Mouse (Mus musculus): ENCODE data around the gene Pde2a.
"Not testable (repeated sequence)": the region's sequence is repeated elsewhere in the genome, so short reads cannot be mapped to it uniquely, and the experiment has no call there.

The Pde2a gene

GRCm38 (mm10) chr7:101513655-101514054 lies 92.2 kb downstream of the Pde2a start:
- DNase-seq (ENCODE audit: low spot score) = no peak

DNA sequence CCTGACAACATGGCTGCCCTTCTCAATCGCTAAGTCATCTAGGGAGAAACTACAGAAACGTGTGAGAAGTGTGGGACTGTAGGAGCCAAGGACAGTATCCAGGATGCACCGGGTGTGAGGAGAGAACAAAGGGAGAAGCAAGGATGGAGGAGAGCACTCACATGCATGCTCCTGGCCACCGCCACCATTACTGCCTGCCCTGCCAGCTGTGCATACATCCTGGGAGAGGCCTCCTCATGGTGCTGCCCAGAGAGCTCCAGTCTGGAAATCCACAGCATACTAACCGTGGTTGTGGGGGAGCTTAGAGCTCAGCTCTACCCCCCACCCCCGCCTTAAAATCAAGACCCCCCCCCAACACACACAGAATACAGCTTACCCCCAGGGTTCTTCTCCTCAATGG lies 93.3 kb downstream of the Pde2a start:
- DNase-seq (ENCODE audit: low spot score) = no peak

DNA sequence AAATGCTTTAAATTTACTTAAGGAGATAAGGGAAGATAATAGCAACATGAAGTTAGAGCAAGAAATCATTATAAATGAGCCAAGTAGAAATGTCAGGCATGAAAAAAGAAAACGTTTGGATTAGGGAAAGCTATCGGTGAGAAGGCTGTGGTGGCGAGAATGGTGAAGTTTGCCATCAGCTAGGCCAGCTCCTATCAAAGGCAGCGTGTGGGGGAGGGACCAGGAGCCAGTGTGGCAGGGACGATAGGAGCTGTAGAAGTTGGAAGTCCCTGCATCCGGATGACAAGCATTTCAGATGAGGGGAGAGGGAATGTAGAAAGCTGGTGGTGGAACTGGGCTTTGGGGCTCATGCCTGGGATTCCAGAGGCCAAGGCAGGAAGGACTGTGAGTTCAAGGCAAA lies 93.8 kb downstream of the Pde2a start:
- DNase-seq (ENCODE audit: low spot score) = no peak

GRCm38 (mm10) chr7:101516460-101516859 lies 95.0 kb downstream of the Pde2a start:
- DNase-seq (ENCODE audit: low spot score) = no peak

DNA sequence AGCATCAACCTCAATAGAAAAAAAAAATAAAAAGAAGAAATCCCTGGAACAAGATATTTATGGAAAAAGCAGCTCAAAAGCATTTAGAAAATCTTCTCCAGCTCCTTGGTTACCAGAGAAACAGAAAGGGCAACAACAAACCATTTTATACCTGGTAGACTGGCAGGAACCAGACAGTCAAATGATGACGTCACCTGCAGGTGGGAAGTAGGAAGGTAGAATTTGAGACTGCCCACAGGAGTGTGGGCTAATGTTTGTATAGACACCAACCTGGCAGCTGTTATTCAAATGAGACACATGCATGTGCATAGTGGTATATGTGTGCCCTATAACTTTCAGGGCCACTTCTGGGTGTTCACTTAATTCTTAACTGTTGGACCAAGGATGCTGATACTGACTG lies 100.2 kb downstream of the Pde2a start:
- DNase-seq (ENCODE audit: low spot score) = no peak

- DNase-seq (ENCODE audit: low spot score) = no peak
Observed at GRCm38 (mm10) chr7:101523205-101523604, 101.7 kb downstream of the Pde2a start.

DNA sequence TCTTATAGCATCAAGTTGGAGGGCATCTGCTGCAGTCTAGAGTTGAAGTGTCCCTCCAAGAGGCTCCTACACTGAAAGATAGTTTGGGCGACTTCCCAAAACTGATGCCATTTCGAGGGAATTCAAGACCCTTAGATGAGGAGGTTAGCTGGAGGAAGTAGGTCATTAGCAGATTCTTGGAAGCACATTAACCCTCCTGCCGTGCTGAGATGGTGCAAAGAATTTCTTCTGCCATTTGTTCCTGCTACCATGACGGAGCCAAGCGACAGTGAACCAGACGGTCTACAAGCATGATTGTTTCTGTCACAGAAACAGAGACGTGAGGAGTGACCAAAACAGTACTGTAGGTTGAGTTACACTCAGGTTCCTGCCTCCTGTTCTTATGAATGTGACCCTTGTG lies 105.0 kb downstream of the Pde2a start:
- DNase-seq (ENCODE audit: low spot score) = no peak

DNA sequence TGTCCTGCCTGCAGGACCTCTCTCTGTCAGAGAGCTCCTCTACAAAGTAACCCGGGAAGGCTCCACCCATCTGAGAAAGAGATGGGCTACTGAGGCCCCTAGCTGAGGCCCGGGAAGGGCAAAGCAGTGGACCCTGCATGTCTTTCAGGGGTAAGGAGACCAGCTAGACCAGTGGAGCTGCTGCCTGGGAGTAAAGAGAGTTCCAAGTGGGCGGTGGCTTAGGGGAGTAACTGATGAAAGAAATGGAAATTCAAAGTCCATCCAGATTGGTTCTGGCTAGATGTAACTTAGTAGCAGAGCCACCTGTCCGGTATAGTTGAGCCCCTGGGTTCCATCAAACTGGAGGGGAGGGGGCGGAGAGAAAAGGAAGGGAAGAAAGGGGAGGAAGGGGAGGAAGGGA lies 112.9 kb downstream of the Pde2a start:
- no peak for DNase-seq (ENCODE audit: low spot score)

DNA sequence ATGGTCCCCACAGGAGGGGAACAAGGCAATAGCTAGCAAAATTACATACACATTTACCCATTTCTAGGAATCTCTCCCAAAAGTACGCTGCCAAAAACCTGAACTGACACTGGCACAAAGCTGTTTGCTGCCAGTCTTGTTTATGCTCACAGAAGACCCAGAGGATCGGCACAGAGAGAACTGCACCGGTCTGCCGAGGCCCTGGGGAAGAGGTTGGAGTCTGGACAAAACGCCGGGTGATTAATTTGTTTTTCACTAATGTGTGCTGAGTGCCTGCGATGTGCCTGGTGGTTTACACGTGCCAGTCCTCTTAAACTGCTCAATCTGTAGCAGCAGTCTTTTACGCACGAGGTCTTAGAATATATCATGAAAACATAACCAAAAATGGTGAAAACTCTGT lies 113.6 kb downstream of the Pde2a start:
- DNase-seq (ENCODE audit: low spot score) = no peak

- no peak for DNase-seq (ENCODE audit: low spot score)
Observed at GRCm38 (mm10) chr7:101535517-101535916, 114.0 kb downstream of the Pde2a start.

- no peak for DNase-seq (ENCODE audit: low spot score)
Observed at GRCm38 (mm10) chr7:101537541-101537940, 116.0 kb downstream of the Pde2a start.

GRCm38 (mm10) chr7:101538141-101538933 lies 116.8 kb downstream of the Pde2a start:
- peak; percentile 24 for DNase-seq (ENCODE audit: low spot score)

- no peak for DNase-seq (ENCODE audit: low spot score)
Observed at GRCm38 (mm10) chr7:101539774-101540173, 118.3 kb downstream of the Pde2a start.

GRCm38 (mm10) chr7:101540684-101541083 lies 119.2 kb downstream of the Pde2a start:
- no peak for DNase-seq (ENCODE audit: low spot score)

- peak; percentile 49 for DNase-seq (ENCODE audit: low spot score)
Observed at GRCm38 (mm10) chr7:101541132-101541531, 119.6 kb downstream of the Pde2a start.

DNA sequence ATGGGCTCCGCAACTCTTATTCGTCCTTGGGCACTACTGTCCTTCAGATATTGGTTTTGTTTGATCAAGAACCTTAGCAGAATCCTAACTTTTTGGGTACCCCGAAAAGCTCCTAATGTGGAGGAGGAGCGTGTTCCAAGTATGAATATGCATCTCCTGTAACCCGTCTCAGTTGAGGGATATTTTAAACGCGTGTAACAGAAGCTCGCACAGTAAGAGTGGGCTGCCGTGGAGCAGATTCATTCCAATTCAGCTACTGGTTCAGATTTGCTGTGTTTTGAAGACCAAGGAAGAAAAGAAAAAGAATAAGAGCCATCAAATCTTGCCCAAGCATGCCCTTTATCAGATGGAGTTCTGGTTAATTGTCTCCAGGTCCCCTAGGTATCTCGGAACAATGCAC lies 120.2 kb downstream of the Pde2a start:
- no peak for DNase-seq (ENCODE audit: low spot score)

- no peak for DNase-seq (ENCODE audit: low spot score)
Observed at GRCm38 (mm10) chr7:101547651-101548050, 126.2 kb downstream of the Pde2a start.

DNA sequence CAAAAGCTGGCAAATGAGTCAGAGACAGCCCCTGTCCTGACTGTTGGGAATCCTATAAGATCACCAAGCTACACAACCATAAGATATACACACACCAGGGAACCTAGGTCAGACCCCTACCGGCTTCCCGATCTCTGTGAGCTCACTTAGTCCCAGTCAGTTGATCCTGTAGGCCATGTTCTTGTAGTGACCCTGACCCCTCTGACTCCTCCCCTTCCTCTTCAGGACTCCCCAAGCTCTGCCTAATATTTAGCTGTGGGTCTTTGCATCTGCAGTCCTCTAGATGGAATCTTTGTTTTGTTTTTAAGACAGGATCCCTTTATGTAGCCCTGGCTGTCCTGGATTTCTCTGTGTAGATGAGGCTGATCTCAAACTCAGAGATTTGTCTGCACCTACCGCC lies 127.8 kb downstream of the Pde2a start:
- no peak for DNase-seq (ENCODE audit: low spot score)

- DNase-seq (ENCODE audit: low spot score) = no peak
Observed at GRCm38 (mm10) chr7:101550686-101551485, 129.4 kb downstream of the Pde2a start.

DNA sequence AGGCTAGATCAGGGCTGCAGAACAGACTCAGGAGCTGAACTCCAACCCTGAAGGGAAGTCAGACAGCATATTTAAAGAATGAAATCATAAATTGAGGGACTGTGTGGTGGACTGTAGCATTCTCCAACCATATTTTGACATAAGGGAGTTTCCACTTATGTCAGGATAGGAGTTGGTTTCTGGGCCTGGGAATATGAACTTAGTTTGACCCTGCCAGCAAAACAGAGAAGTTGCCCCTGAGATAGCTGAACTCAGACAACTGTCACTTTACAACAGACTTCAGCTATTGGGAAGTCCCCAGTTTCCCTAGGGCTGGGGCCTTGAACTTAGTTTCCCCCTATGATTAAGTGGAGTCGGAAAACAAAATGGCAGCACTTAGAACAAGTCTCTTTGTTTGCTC lies 130.0 kb downstream of the Pde2a start:
- no peak for DNase-seq (ENCODE audit: low spot score)

DNA sequence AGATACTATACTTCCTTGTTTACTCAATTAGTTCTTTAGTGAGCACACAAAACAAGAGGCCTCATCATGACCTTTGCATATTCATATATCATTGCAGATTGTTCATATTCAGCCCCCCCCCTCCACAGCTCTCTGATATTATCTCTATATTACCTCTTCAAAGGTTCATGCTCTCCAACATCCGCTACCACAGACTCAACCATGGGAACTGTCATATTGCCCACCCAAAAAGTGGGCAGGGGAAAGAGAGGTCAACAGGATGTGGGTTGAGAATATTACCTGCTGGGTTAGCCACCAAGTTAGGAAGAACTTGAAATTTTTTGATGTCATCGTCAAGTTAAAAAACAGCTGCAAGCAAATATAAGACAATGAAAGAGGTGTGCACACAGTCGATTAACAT lies 134.0 kb downstream of the Pde2a start:
- DNase-seq (ENCODE audit: low spot score) = not testable (repeated sequence)

DNA sequence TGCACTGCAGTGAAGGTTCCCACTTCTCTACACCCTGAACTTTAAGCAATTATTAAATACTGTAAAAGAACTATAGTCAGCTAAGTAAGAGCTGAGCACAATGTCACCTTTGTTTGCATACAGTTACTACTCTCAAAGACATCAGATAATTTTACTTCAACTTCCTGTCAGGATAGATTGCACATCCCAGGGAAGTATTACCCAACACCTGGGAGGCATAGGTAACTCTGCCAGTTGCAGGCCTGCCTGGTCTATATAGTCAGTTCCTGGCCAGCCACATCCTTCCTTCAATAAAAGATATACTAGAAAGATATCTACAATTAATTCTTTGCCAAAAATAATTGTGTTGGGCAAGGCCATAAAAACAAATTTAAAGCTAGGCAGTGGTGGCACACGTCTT lies 135.9 kb downstream of the Pde2a start:
- no peak for DNase-seq (ENCODE audit: low spot score)

- not testable (repeated sequence) for DNase-seq (ENCODE audit: low spot score)
Observed at GRCm38 (mm10) chr7:101559393-101559792, 137.9 kb downstream of the Pde2a start.

Data from ovary, postnatal 14 days (tissue).